Mouse (Mus musculus): ENCODE data around the gene Arf5. TPM values are rescaled to one million over a fixed set of nuclear protein-coding genes. Genes with fewer than 3 reads are reported as not detected.

Gene Arf5
- polyA plus RNA-seq, 1 experiment from 2014 or later: 364 TPM

GRCm38 (mm10) chr6:28430795-28431537 is 7.6 kb downstream of the Arf5 start:
- Histone ChIP-seq H3K27ac (no peak overlapping the region), H3K4me2 (replicated peaks) (no peak overlapping the region), H3K9me3 (no peaks in the 10 kb centered on the region), H3K4me1 (no peaks in the 10 kb centered on the region), H3K4me3 (no peak overlapping the region), H3K9ac (no peak overlapping the region), H3K36me3 (peaks cover 10% of the 10 kb centered on the region), H3K27me3 (no peaks in the 10 kb centered on the region)
- ATAC-seq (ENCODE audit: insufficient number of reproducible peaks, insufficient read depth, low FRiP score, low TSS enrichment): no peak
- 78% methylated on average over 10 of the region's 10 CpGs for WGBS

GRCm38 (mm10) chr6:28431538-28431855 is 8.1 kb downstream of the Arf5 start:
- Histone ChIP-seq H3K27ac (no peak overlapping the region), H3K4me3 (no peak overlapping the region), H3K9me3 (no peaks in the 10 kb centered on the region), H3K9ac (no peak overlapping the region), H3K4me1 (no peaks in the 10 kb centered on the region), H3K36me3 (peaks cover 6% of the 10 kb centered on the region; the same call in 1 of the 2 replicates), H3K27me3 (no peaks in the 10 kb centered on the region), H3K4me2 (replicated peaks) (no peak overlapping the region)
- ATAC-seq (ENCODE audit: insufficient number of reproducible peaks, insufficient read depth, low FRiP score, low TSS enrichment): no peak
- 72% methylated on average over 6 of the region's 6 CpGs for WGBS

GRCm38 (mm10) chr6:28447937-28448336 is 24.6 kb downstream of the Arf5 start:
- no peak overlapping the region for H3K4me2 ChIP-seq (replicated peaks)

GRCm38 (mm10) chr6:28449253-28449652 is 25.9 kb downstream of the Arf5 start, which contains the start of gene Pax4:
Gene Pax4, minus strand, starts transcription at chr6:28449353.
- H3K9ac ChIP-seq: no peak within 1 kb of the TSS
- H3K36me3 ChIP-seq: no peaks in the 10 kb centered on the region
- ATAC-seq (ENCODE audit: insufficient number of reproducible peaks, insufficient read depth, low FRiP score, low TSS enrichment): no peak
- no peaks in the 10 kb centered on the region for H3K9me3 ChIP-seq
- peaks cover 6% of the 10 kb centered on the region; the same call in 1 of the 2 replicates for H3K4me1 ChIP-seq
- H3K27ac ChIP-seq: no peak within 1 kb of the TSS
- peaks cover 36% of the 10 kb centered on the region for H3K27me3 ChIP-seq
- H3K4me3 ChIP-seq: no peak within 1 kb of the TSS
- 70% methylated on average over 2 of the region's 2 CpGs for WGBS
- no peak within 1 kb of the TSS for H3K4me2 ChIP-seq (replicated peaks)

More at GRCm38 (mm10) chr6:28447937-28448336, 24.6 kb downstream of the Arf5 start:
- peaks cover 6% of the 10 kb centered on the region; the same call in 1 of the 2 replicates for H3K4me1 ChIP-seq
- no peaks in the 10 kb centered on the region for H3K9me3 ChIP-seq
- no peak overlapping the region for H3K4me3 ChIP-seq
- H3K27me3 ChIP-seq: peaks cover 32% of the 10 kb centered on the region
- no peaks in the 10 kb centered on the region for H3K36me3 ChIP-seq
- H3K27ac ChIP-seq: no peak overlapping the region
- 81% methylated on average over 7 of the region's 7 CpGs for WGBS
- no peak for ATAC-seq (ENCODE audit: insufficient number of reproducible peaks, insufficient read depth, low FRiP score, low TSS enrichment)
- H3K9ac ChIP-seq: no peak overlapping the region

GRCm38 (mm10) chr6:28450481-28450880 is 27.1 kb downstream of the Arf5 start:
- Histone ChIP-seq H3K27ac (no peak overlapping the region), H3K9ac (no peak overlapping the region), H3K4me1 (peaks cover 6% of the 10 kb centered on the region; the same call in 1 of the 2 replicates), H3K4me2 (replicated peaks) (no peak overlapping the region), H3K27me3 (peaks cover 36% of the 10 kb centered on the region), H3K9me3 (no peaks in the 10 kb centered on the region), H3K36me3 (no peaks in the 10 kb centered on the region), H3K4me3 (no peak overlapping the region)
- WGBS: 16% methylated on average over 5 of the region's 5 CpGs
- no peak for ATAC-seq (ENCODE audit: insufficient number of reproducible peaks, insufficient read depth, low FRiP score, low TSS enrichment)

- WGBS: 1% methylated on average over 12 of the region's 12 CpGs
- no peak overlapping the region for H3K4me2 ChIP-seq (replicated peaks)
Observed at GRCm38 (mm10) chr6:28450977-28451376, 27.6 kb downstream of the Arf5 start.

GRCm38 (mm10) chr6:28459221-28459668 is 35.9 kb downstream of the Arf5 start:
- H3K36me3 ChIP-seq: no peaks in the 10 kb centered on the region
- no peak overlapping the region for H3K9ac ChIP-seq
- H3K4me2 ChIP-seq (replicated peaks): no peak overlapping the region
- H3K27me3 ChIP-seq: no peaks in the 10 kb centered on the region
- no peak overlapping the region for H3K27ac ChIP-seq
- H3K4me1 ChIP-seq: no peaks in the 10 kb centered on the region
- no peak overlapping the region for H3K4me3 ChIP-seq
- H3K9me3 ChIP-seq: no peaks in the 10 kb centered on the region
- ATAC-seq (ENCODE audit: insufficient number of reproducible peaks, insufficient read depth, low FRiP score, low TSS enrichment): no peak

More at GRCm38 (mm10) chr6:28450977-28451376, 27.6 kb downstream of the Arf5 start:
- Histone ChIP-seq H3K27me3 (peaks cover 36% of the 10 kb centered on the region), H3K9me3 (no peaks in the 10 kb centered on the region), H3K9ac (no peak overlapping the region), H3K36me3 (no peaks in the 10 kb centered on the region), H3K4me1 (peaks cover 6% of the 10 kb centered on the region; the same call in 1 of the 2 replicates), H3K4me3 (no peak overlapping the region), H3K27ac (no peak overlapping the region)
- no peak for ATAC-seq (ENCODE audit: insufficient number of reproducible peaks, insufficient read depth, low FRiP score, low TSS enrichment)

- Histone ChIP-seq H3K27me3 (no peaks in the 10 kb centered on the region), H3K4me1 (no peaks in the 10 kb centered on the region), H3K4me2 (replicated peaks) (no peak overlapping the region), H3K9ac (no peak overlapping the region), H3K4me3 (no peak overlapping the region), H3K9me3 (no peaks in the 10 kb centered on the region), H3K36me3 (no peaks in the 10 kb centered on the region), H3K27ac (no peak overlapping the region)
- 13% methylated on average over 5 of the region's 5 CpGs for WGBS
- no peak for ATAC-seq (ENCODE audit: insufficient number of reproducible peaks, insufficient read depth, low FRiP score, low TSS enrichment)
Observed at GRCm38 (mm10) chr6:28460534-28460933, 37.2 kb downstream of the Arf5 start.

- no peak for ATAC-seq (ENCODE audit: insufficient number of reproducible peaks, insufficient read depth, low FRiP score, low TSS enrichment)
- H3K9ac ChIP-seq: no peak overlapping the region
- no peaks in the 10 kb centered on the region for H3K27me3 ChIP-seq
- no peak overlapping the region for H3K27ac ChIP-seq
- H3K4me1 ChIP-seq: no peaks in the 10 kb centered on the region
- H3K4me2 ChIP-seq (replicated peaks): no peak overlapping the region
- no peaks in the 10 kb centered on the region for H3K9me3 ChIP-seq
- WGBS: 46% methylated on average over 6 of the region's 6 CpGs
- H3K4me3 ChIP-seq: no peak overlapping the region
- H3K36me3 ChIP-seq: no peaks in the 10 kb centered on the region
Observed at GRCm38 (mm10) chr6:28464630-28465029, 41.3 kb downstream of the Arf5 start.

- Histone ChIP-seq H3K27ac (no peak overlapping the region), H3K27me3 (no peaks in the 10 kb centered on the region), H3K9me3 (no peaks in the 10 kb centered on the region), H3K9ac (no peak overlapping the region), H3K4me2 (replicated peaks) (no peak overlapping the region), H3K4me3 (no peak overlapping the region), H3K36me3 (no peaks in the 10 kb centered on the region), H3K4me1 (no peaks in the 10 kb centered on the region)
- WGBS: 43% methylated on average over 4 of the region's 4 CpGs
- no peak for ATAC-seq (ENCODE audit: insufficient number of reproducible peaks, insufficient read depth, low FRiP score, low TSS enrichment)
Observed at GRCm38 (mm10) chr6:28470017-28470602, 46.8 kb downstream of the Arf5 start.

- H3K4me3 ChIP-seq: no peak overlapping the region
Observed at GRCm38 (mm10) chr6:28470621-28471020, 47.3 kb downstream of the Arf5 start.

More at GRCm38 (mm10) chr6:28470621-28471020, 47.3 kb downstream of the Arf5 start:
- ATAC-seq (ENCODE audit: insufficient number of reproducible peaks, insufficient read depth, low FRiP score, low TSS enrichment): no peak
- no peak overlapping the region for H3K27ac ChIP-seq
- H3K4me2 ChIP-seq (replicated peaks): no peak overlapping the region
- no peaks in the 10 kb centered on the region for H3K9me3 ChIP-seq
- no peak overlapping the region for H3K9ac ChIP-seq
- no peaks in the 10 kb centered on the region for H3K4me1 ChIP-seq
- no peaks in the 10 kb centered on the region for H3K36me3 ChIP-seq
- H3K27me3 ChIP-seq: no peaks in the 10 kb centered on the region
- WGBS: 78% methylated on average over 5 of the region's 5 CpGs
